Mouse (Mus musculus): ENCODE data around the gene Ncor1. TPM values are rescaled to one million over a fixed set of nuclear protein-coding genes. Genes with fewer than 3 reads are reported as not detected.
"Not testable (repeated sequence)": the region's sequence is repeated elsewhere in the genome, so short reads cannot be mapped to it uniquely, and the experiment has no call there.

The Ncor1 gene
- total RNA-seq, 4 experiments from 2014 or later, result 125 to 148 (median 138) TPM

GRCm38 (mm10) chr11:62366879-62367278, 91.5 kb downstream of the Ncor1 start:
- no peak for DNase-seq (ENCODE audit: low spot score)

DNA sequence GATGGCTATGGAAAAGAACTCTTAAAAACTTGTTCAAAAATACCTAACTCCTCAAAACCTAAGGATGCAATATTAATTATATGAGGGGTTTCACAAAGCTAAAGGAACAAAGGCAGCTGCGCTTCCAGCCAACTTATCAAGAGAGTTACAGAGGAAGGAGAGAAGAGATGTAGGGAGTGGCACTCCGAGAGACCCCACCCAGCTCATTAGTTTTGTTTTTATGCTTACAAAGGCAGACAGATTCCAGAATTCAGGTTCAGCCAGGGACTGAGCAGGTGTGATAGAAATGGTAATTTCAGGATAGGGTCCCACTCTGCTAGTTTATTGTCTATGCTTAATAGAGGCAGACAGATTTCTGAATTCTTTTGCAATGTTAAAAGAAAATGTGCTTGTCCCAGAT, 103.1 kb downstream of the Ncor1 start:
- no peak for DNase-seq (ENCODE audit: low spot score)

- no peak for DNase-seq (ENCODE audit: low spot score)
Observed at GRCm38 (mm10) chr11:62351948-62352347, 106.4 kb downstream of the Ncor1 start.

DNA sequence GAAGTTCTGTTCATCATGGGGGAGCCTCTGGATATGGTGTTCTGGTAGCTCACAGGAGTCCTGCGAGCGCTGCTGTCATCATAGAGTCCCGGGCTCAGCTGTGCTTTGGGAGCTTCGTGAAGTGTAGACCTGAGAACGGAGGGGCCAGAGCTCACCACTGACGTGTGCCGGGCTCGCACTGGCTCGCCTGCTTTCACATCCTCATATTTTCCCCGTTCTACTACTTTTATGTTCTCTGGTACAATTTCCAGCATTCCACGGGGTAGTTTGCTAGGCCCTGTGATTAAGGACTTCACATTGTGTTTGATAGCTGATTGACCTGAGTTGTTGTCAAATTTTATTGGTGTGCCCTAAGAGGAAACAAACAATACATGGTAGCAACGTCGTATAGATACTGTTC, 115.3 kb downstream of the Ncor1 start:
- DNase-seq (ENCODE audit: low spot score), result no peak

DNA sequence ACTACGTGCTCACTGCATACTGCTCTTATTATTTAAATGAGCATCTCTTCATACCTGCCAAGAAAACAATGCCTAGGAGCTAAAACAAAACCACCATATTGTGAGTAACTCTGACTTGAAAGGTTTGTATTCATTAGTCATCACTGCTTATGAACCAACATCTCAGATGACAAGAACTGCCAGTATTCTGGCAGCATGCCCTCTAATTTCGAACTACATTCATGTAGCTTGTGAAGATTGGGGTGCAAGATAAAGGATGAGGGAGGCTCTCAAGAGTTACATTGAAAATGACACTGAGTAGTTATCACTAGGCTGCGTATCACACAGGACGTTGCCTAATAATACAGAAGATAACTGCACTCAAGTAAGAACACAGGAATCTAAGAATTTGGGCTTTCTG, 126.1 kb downstream of the Ncor1 start:
- DNase-seq (ENCODE audit: low spot score), result no peak

- DNase-seq (ENCODE audit: low spot score), result no peak
Observed at GRCm38 (mm10) chr11:62331141-62331540, 127.2 kb downstream of the Ncor1 start.

DNA sequence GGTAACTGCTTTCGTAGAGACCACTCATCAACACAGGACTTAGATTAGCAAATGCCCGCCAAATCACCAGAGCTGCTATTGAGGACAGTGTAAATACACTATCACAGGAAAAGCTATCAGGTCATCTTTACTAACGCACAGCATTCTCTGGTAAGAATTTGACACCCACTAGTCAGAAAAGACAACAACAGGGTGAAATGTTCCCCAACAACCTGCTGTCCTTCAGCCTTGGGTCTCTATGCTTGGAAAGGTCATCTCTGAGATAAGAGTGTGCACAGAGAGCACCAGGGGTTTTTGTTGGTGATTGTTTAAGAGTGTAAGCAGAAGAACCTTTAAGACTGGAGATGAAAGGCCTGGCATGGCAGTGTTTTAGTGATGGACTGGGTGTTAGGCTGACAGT, 134.7 kb downstream of the Ncor1 start:
- no peak for DNase-seq (ENCODE audit: low spot score)

DNA sequence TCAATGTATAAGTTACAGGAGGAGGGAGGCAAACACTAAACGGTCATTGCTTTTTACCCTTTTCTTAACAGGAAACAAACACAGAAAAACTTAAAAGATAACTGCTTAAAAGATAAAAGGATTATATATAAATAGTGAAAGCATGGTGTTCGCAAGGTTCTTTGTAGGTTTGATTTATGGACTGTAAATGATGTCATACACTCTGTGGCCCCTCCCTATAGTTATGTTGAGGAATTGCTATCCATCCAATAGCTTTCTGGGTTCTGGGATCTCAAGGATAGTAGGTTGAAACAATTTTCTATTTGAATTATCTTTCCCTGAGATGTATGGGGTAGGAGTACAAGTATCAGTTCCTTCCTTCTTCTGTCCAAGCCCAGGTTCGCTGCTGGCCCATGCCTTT, 138.2 kb downstream of the Ncor1 start:
- DNase-seq (ENCODE audit: low spot score), result no peak

- no peak for DNase-seq (ENCODE audit: low spot score)
Observed at GRCm38 (mm10) chr11:62317746-62318145, 140.6 kb downstream of the Ncor1 start.

DNA sequence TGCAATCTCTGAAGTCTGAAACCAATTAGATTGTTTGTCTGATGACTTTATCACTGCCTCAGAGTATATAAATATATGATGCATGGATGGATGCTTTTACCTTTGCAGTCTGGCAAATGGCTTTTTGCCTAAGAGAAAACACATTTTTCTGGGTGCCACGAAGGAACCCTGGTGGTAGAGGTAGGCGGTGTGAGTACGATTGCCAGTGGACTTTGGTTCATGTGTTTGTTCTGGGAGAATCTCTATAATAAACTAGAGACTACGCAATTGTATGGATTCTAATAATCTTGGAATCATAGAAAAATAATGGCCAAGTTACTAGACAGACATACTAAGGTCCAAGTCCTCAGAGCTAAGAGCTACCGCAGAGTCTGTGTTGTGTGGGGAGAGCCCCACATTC, 143.4 kb downstream of the Ncor1 start:
- no peak for DNase-seq (ENCODE audit: low spot score)

- DNase-seq (ENCODE audit: low spot score), result no peak
Observed at GRCm38 (mm10) chr11:62309296-62309695, 149.0 kb downstream of the Ncor1 start.

DNA sequence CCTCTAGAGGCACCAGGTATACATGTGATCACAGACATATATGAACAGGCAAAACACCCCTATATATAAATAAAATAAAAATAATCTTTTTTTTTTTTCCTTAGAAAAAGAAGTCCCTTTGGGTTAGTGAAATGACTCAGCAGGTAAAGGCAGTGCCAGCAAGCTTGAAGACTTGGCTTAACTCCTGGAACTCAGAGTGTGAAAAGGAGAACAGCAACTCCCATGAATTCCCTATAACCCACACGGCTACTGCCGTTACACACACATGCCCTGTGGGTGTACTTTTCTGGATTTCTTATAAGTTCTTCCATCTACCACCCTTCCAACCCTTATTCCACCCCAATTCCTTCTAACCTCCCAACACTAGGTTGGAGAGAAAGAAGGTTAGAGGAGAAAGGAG, 152.5 kb downstream of the Ncor1 start:
- DNase-seq (ENCODE audit: low spot score), result peak; percentile 21

GRCm38 (mm10) chr11:62298883-62299282, 159.5 kb downstream of the Ncor1 start:
- DNase-seq (ENCODE audit: low spot score), result no peak

- DNase-seq (ENCODE audit: low spot score), result no peak
Observed at GRCm38 (mm10) chr11:62294121-62294520, 164.2 kb downstream of the Ncor1 start.

DNA sequence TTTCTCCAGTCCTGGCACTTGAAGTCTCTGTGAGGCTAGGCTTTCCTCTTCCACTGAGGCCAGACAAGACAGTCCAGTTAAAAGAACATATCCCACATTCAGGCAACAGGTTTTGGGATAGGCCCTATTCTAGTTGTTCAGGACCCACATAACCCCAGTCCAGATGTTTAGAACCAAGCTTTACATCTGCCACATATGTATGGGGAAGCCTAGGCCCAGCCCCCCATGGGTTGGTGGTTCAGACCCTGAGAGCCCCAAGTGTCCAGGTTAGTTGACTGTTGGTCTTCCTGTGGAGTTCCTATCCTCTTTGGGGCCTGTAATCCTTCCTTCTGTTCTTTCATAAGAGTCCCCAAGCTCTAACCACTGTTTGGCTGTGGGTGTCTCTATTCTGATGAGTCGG, 170.6 kb downstream of the Ncor1 start:
- no peak for DNase-seq (ENCODE audit: low spot score)

DNA sequence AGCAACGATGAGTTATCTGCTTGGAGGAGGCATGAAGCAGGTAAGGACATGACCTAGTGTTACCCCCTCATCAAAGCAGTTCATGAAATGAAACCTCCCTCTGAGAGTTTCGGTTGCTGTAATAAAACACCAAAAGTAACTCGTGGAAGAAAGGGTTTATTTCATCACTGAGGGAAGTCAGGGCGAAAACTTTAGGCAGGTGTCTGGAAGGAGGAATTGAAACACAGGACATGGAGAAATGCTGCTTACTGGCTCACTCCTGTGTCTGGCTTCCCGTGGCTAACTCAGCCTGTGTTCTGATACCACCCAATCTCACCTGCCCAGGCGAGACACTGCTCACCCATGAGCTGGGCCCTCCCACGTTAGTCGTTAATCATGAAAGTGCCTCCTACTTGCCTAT, 173.3 kb downstream of the Ncor1 start:
- DNase-seq (ENCODE audit: low spot score), result no peak

DNA sequence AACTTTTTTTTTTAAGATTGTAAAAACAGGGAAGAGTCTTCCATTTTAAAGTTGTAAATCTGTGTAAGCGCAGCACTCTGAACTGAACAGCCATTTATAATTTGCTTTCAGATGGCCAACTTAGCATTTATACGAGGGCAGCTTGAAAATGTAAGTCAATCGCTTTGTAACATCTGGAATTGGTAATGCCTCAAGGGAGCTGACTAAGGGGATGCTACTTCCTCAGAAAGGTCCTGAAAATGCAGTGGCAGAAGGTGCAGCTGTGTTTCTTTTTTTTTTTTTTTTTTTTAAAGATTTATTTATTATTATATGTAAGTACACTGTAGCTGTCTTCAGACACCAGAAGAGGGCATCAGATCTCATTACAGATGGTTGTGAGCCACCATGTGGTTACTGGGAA, 174.3 kb downstream of the Ncor1 start:
- not testable (repeated sequence) for DNase-seq (ENCODE audit: low spot score)

GRCm38 (mm10) chr11:62281601-62281997, 176.7 kb downstream of the Ncor1 start:
- DNase-seq (ENCODE audit: low spot score), result no peak

DNA sequence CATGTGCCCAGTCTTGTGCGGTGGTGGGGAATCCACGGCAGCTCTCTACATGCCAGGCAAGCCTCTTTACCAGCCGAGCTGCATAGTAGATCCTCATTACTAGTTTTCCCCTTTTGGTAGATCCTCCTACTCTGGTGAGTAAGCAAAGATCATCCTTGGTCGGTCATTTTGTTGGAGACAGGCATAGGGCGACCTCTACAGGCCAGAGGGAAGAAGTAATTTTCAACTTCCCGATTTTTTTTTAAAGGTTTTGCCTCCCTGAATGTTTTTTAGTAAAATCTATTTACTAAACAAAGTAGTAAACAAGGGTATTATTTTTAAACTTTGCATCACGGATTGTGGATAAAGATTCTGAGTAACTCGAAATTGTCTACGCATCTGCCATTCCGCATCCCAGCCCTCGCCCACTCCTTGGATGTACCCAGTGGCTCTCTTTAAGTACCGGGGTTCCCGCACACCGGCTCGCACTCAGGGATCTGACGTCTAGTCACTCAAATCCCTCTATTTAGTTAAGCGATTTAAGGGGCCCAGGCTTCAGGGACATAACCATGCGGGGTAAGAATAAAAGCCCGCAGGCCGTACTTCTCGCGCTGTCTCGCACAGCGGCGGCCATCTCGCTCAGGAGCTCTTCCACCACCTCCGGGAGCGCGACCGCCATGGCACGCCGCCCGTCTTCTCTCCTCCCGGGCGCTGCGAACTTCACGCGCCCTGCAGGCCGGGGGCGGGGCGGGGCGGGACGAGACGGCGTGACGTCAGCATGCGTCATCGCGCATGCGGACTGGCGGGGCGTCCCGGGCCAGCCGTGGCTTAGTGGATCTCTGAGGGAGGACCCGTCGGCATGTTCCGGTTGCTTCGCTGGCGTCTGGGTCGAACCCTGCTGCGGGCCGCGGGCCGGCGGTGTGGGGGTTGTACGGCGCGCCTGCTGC, 177.4 kb downstream of the Ncor1 start, which contains the start of the genes Zswim7 and Ttc19:
TSS of gene Zswim7 (minus strand) at position 701 of the 926 bp plus-strand sequence.
TSS of gene Ttc19 (plus strand) at position 799 of the 926 bp plus-strand sequence.
- DNase-seq (ENCODE audit: low spot score), result peak; percentile 86

- peak; percentile 36 for DNase-seq (ENCODE audit: low spot score)
Observed at GRCm38 (mm10) chr11:62278027-62278426, 180.3 kb downstream of the Ncor1 start.

DNA sequence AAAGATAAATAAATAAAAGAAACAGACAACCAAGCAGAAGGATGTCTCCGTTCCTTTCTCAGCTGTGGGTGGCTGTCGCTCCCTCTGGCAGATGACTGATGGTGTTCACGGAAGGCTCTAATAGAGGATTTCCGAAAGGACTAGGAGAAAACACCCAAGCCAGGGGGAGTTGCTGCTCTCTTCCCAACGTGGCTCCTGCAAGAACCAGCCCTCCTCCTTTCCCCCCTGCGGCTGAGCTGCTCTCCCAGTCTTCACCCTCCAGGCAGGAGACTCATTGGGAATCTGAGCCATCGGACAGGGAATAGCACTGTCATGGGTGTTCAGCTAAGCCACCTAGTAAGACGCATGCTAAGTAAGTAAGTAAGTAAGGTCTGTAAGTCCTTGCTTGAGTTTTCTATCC, 181.3 kb downstream of the Ncor1 start:
- no peak for DNase-seq (ENCODE audit: low spot score)

GRCm38 (mm10) chr11:62270851-62271250, 187.5 kb downstream of the Ncor1 start:
- DNase-seq (ENCODE audit: low spot score), result no peak

DNA sequence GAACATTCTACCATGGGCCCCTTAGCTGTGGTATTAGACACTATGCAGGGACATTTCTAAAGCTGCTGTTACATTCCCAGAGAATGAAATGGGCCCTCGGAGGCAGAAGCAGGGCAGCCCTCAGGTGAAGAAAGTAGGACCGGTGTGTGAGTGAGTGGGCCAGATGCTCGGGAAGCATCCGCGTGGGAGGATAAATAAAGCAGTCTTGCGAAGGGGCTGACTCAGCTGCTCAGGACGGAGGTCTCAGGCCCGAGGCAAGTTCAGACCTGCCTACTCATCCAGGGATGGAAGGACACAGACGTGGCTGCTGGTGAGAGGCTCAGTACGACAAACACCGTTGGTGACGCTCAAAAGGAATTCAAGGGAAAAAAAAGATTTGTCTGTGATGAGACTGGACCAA, 189.2 kb downstream of the Ncor1 start:
- no peak for DNase-seq (ENCODE audit: low spot score)
